Mouse (Mus musculus): ENCODE data around the gene Grin2b. TPM values are rescaled to one million over a fixed set of nuclear protein-coding genes. Genes with fewer than 3 reads are reported as not detected.
A peak's percentile ranks its signal among the peaks of the same experiment; 100 is the strongest.
"Not testable (repeated sequence)": the region's sequence is repeated elsewhere in the genome, so short reads cannot be mapped to it uniquely, and the experiment has no call there.

Gene Grin2b
- total and polyA plus RNA-seq, 2 experiments, result 0.01 to 0.09 TPM

GRCm38 (mm10) chr6:135700717-135701345 is 472.5 kb downstream of the Grin2b start:
- no peaks in the 10 kb centered on the region for H3K4me1 ChIP-seq (ENCODE audit: control insufficient read depth, insufficient read depth, low read length)
- no peaks in the 10 kb centered on the region for H3K27me3 ChIP-seq (ENCODE audit: control insufficient read depth, insufficient read depth, low read length)
- no peak for TF ChIP-seq POLR2A (IDR thresholded peaks at IDR 0.05; ENCODE audit: extremely low read depth, insufficient read depth, low read length)
- no peak for TF ChIP-seq CTCF (IDR thresholded peaks at IDR 0.05; ENCODE audit: low read depth, low read length)
- WGBS, result 61% methylated on average over 12 of the region's 12 CpGs
- H3K79me2 ChIP-seq (ENCODE audit: control insufficient read depth, insufficient read depth, low read length), result no peaks in the 10 kb centered on the region
- H3K27ac ChIP-seq (replicated peaks; ENCODE audit: insufficient read depth, low read depth, low read length), result no peak overlapping the region
- no peak overlapping the region for H3K9ac ChIP-seq (ENCODE audit: low read depth, low read length)
- no peak overlapping the region for H3K4me3 ChIP-seq (ENCODE audit: insufficient read depth, low read depth, low read length)
- DNase-seq (ENCODE audit: extremely low read depth, low read depth, low spot score), result no peak
- H3K36me3 ChIP-seq (ENCODE audit: control insufficient read depth, insufficient read depth, low read length), result no peaks in the 10 kb centered on the region

GRCm38 (mm10) chr6:135692533-135692932 is 480.8 kb downstream of the Grin2b start:
- Histone ChIP-seq H3K27me3 (ENCODE audit: control insufficient read depth, insufficient read depth, low read length) (no peaks in the 10 kb centered on the region), H3K79me2 (ENCODE audit: control insufficient read depth, insufficient read depth, low read length) (no peaks in the 10 kb centered on the region), H3K27ac (replicated peaks; ENCODE audit: insufficient read depth, low read depth, low read length) (no peak overlapping the region), H3K9ac (ENCODE audit: low read depth, low read length) (no peak overlapping the region), H3K4me3 (ENCODE audit: insufficient read depth, low read depth, low read length) (no peak overlapping the region), H3K4me1 (ENCODE audit: control insufficient read depth, insufficient read depth, low read length) (no peaks in the 10 kb centered on the region), H3K36me3 (ENCODE audit: control insufficient read depth, insufficient read depth, low read length) (no peaks in the 10 kb centered on the region)
- WGBS, result 92% methylated on average over 9 of the region's 9 CpGs
- no peak for DNase-seq (ENCODE audit: extremely low read depth, low read depth, low spot score)
- TF ChIP-seq POLR2A (IDR thresholded peaks at IDR 0.05; ENCODE audit: extremely low read depth, insufficient read depth, low read length), result no peak
- no peak for TF ChIP-seq CTCF (IDR thresholded peaks at IDR 0.05; ENCODE audit: low read depth, low read length)

GRCm38 (mm10) chr6:135691561-135691960 is 481.8 kb downstream of the Grin2b start:
- WGBS, result 92% methylated on average over 7 of the region's 7 CpGs
- DNase-seq (ENCODE audit: extremely low read depth, low read depth, low spot score), result peak; percentile 13
- 0 out of 2 replicates have a peak, but pooled peaks have one; percentile 15 for TF ChIP-seq CTCF (IDR thresholded peaks at IDR 0.05; ENCODE audit: low read depth, low read length)
- no peak for TF ChIP-seq POLR2A (IDR thresholded peaks at IDR 0.05; ENCODE audit: extremely low read depth, insufficient read depth, low read length)
- Histone ChIP-seq H3K79me2 (ENCODE audit: control insufficient read depth, insufficient read depth, low read length) (no peaks in the 10 kb centered on the region), H3K4me3 (ENCODE audit: insufficient read depth, low read depth, low read length) (no peak overlapping the region), H3K27ac (replicated peaks; ENCODE audit: insufficient read depth, low read depth, low read length) (no peak overlapping the region), H3K4me1 (ENCODE audit: control insufficient read depth, insufficient read depth, low read length) (no peaks in the 10 kb centered on the region), H3K27me3 (ENCODE audit: control insufficient read depth, insufficient read depth, low read length) (no peaks in the 10 kb centered on the region), H3K36me3 (ENCODE audit: control insufficient read depth, insufficient read depth, low read length) (no peaks in the 10 kb centered on the region), H3K9ac (ENCODE audit: low read depth, low read length) (no peak overlapping the region)

- Histone ChIP-seq H3K4me3 (ENCODE audit: insufficient read depth, low read depth, low read length) (no peak overlapping the region), H3K27ac (replicated peaks; ENCODE audit: insufficient read depth, low read depth, low read length) (no peak overlapping the region), H3K36me3 (ENCODE audit: control insufficient read depth, insufficient read depth, low read length) (no peaks in the 10 kb centered on the region), H3K27me3 (ENCODE audit: control insufficient read depth, insufficient read depth, low read length) (no peaks in the 10 kb centered on the region), H3K79me2 (ENCODE audit: control insufficient read depth, insufficient read depth, low read length) (no peaks in the 10 kb centered on the region), H3K4me1 (ENCODE audit: control insufficient read depth, insufficient read depth, low read length) (no peaks in the 10 kb centered on the region), H3K9ac (ENCODE audit: low read depth, low read length) (no peak overlapping the region)
- no peak for TF ChIP-seq POLR2A (IDR thresholded peaks at IDR 0.05; ENCODE audit: extremely low read depth, insufficient read depth, low read length)
- TF ChIP-seq CTCF (IDR thresholded peaks at IDR 0.05; ENCODE audit: low read depth, low read length), result no peak
- DNase-seq (ENCODE audit: extremely low read depth, low read depth, low spot score), result no peak
- WGBS, result 76% methylated on average over 9 of the region's 9 CpGs
Measured at GRCm38 (mm10) chr6:135687926-135688325, 485.4 kb downstream of the Grin2b start.

- Histone ChIP-seq H3K4me1 (ENCODE audit: control insufficient read depth, insufficient read depth, low read length) (no peaks in the 10 kb centered on the region), H3K4me3 (ENCODE audit: insufficient read depth, low read depth, low read length) (no peak overlapping the region), H3K36me3 (ENCODE audit: control insufficient read depth, insufficient read depth, low read length) (no peaks in the 10 kb centered on the region), H3K79me2 (ENCODE audit: control insufficient read depth, insufficient read depth, low read length) (no peaks in the 10 kb centered on the region), H3K27ac (replicated peaks; ENCODE audit: insufficient read depth, low read depth, low read length) (no peak overlapping the region), H3K27me3 (ENCODE audit: control insufficient read depth, insufficient read depth, low read length) (no peaks in the 10 kb centered on the region), H3K9ac (ENCODE audit: low read depth, low read length) (no peak overlapping the region)
- WGBS, result 68% methylated on average over 2 of the region's 2 CpGs
- TF ChIP-seq CTCF (IDR thresholded peaks at IDR 0.05; ENCODE audit: low read depth, low read length), result no peak
- TF ChIP-seq POLR2A (IDR thresholded peaks at IDR 0.05; ENCODE audit: extremely low read depth, insufficient read depth, low read length), result no peak
- DNase-seq (ENCODE audit: extremely low read depth, low read depth, low spot score), result no peak
Measured at GRCm38 (mm10) chr6:135684206-135684605, 489.1 kb downstream of the Grin2b start.

- H3K4me3 ChIP-seq (ENCODE audit: insufficient read depth, low read depth, low read length); H3K27ac ChIP-seq (replicated peaks; ENCODE audit: insufficient read depth, low read depth, low read length); H3K79me2 ChIP-seq (ENCODE audit: control insufficient read depth, insufficient read depth, low read length); H3K27me3 ChIP-seq (ENCODE audit: control insufficient read depth, insufficient read depth, low read length); H3K36me3 ChIP-seq (ENCODE audit: control insufficient read depth, insufficient read depth, low read length); H3K4me1 ChIP-seq (ENCODE audit: control insufficient read depth, insufficient read depth, low read length); DNase-seq (ENCODE audit: extremely low read depth, low read depth, low spot score); H3K9ac ChIP-seq (ENCODE audit: low read depth, low read length): not testable (repeated sequence)
- 82% methylated on average over 4 of the region's 4 CpGs for WGBS
Measured at GRCm38 (mm10) chr6:135681423-135681822, 491.9 kb downstream of the Grin2b start.
